Mouse (Mus musculus) T-cell, adult 2 months (primary cell): ENCODE data around the gene Men1.
"Not testable (repeated sequence)": the region's sequence is repeated elsewhere in the genome, so short reads cannot be mapped to it uniquely, and the experiment has no call there.

Source experiments
- DNase-seq: peaks from one replicate; pipeline ENCODE4 v3.0.0; 2022; ENCODE audit warnings: low spot score

Men1 gene

GRCm38 (mm10) chr19:6305517-6306115 lies 29.2 kb upstream of the Men1 start:
- no peak for DNase-seq

DNA sequence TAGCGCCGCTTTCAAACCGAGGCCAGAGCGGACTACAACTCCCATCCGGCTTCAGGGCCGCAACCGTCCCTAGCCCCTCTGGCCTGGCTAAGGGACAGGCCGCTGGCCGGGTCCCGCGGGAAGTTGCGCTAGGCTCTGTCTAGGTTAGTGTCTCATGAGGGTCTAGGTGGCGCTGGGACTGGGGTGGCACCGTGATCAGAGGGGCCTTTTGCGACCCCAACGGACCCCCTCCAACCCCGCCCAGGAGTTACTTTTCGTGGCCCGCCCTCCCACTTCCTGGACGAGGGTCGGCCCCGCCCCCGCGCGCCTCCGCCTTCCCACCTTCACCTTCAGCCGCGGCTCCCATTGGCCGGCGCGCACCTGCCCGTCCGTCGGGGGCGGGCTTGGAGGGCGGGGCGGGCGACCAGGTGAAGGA lies 28.6 kb upstream of the Men1 start, which contains the start of gene Cdc42bpg:
Cdc42bpg (plus strand) TSS at position 320 of the 415 bp plus-strand sequence.
- DNase-seq: peak; percentile 78

GRCm38 (mm10) chr19:6306586-6306985 lies 28.2 kb upstream of the Men1 start:
- DNase-seq: peak; percentile 85

- no peak for DNase-seq
Measured at GRCm38 (mm10) chr19:6307733-6308531, 26.8 kb upstream of the Men1 start.

- DNase-seq: no peak
Measured at GRCm38 (mm10) chr19:6310181-6310580, 24.6 kb upstream of the Men1 start.

DNA sequence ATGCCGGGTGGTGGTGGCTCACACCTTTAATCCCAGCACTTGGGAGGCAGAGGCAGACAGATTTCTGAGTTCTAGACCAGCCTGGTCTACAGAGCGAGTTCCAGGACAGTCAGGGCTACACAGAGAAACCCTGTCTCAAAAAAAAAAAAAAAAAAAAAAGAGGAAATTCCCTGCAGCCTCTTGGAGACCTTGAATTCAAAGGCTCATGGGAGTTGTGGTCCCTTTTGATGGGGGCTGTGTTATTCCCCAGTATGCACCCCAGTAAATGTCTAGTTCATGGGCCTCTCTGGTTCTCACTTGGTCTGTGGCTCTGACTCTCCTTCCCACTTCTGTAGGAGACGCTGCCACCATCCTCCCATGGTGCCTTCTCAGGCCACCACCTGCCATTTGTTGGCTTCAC lies 23.0 kb upstream of the Men1 start:
- not testable (repeated sequence) for DNase-seq

GRCm38 (mm10) chr19:6313796-6314195 lies 21.0 kb upstream of the Men1 start:
- DNase-seq: no peak

DNA sequence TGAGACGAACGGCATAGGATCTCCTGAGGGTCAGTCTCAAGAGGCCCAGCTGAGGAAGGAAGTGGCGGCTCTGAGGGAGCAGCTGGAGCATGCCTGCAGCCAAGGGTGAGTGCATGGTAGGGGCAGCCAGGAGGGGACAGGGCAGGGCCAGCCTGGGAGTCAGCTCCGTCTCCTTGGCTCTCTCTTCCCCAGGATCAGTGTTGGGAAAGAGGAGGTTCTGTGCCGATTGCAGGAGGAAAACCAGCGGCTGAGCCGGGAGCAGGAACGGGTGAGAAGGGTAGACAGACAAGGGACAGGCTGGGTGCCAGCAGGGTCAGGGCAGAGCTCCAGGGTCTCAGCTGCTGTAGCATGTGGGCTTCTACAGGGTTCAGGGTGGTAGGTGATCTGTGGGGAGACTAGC lies 20.3 kb upstream of the Men1 start:
- DNase-seq: no peak

DNA sequence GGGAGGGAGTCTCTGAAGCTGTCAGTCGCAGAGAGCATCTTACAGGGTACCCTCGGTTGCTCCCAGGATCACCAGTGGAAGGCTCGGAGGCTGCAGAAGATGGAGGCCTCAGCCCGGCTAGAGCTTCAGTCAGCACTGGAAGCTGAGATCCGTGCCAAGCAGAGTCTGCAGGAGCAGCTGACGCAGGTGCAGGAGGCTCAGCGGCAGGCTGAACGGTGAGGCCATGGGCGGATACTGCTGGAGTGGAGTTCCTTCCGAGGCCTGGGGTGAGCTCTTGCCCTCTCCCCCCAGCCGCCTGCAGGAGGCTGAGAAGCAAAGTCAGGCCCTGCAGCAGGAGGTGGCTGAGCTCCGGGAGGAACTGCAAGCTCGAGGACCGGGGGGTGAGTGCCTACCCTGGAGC lies 19.2 kb upstream of the Men1 start:
- DNase-seq: no peak

DNA sequence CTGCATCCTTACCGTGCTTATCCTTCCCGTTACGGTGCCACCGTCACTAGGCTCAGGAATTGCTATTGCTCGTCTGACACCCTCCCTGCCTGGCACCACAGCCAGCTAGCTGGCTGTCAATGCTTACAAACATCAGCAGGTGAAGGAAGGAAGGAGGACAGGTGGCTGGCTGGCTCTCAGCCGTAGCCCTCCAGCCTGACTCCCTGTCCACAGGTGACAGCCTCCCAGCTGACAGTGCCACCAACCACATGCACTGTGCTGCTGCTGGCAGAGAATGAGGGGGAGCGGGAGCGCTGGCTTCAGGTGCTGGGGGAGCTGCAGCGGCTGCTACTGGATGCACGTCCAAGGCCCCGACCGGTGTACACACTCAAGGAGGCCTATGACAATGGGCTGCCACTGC lies 16.6 kb upstream of the Men1 start:
- no peak for DNase-seq

DNA sequence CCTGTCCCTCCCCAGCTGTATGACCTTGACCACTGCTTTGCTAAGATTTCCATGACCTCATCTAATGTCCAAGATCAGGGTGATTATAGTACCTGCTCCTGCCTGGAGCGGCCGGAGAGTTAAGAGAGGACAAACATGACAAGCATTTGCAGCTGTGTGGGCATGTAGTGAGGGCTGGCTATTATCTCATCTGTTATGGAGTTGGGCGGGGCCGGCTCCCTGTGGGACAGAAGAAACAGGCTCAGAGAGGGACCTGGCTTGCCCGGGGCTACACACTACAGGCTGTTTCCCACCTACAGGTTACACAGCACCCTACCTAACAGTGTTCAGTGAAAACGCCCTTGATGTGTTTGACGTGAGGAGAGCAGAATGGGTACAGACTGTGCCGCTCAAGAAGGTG lies 13.4 kb upstream of the Men1 start:
- DNase-seq: no peak

DNA sequence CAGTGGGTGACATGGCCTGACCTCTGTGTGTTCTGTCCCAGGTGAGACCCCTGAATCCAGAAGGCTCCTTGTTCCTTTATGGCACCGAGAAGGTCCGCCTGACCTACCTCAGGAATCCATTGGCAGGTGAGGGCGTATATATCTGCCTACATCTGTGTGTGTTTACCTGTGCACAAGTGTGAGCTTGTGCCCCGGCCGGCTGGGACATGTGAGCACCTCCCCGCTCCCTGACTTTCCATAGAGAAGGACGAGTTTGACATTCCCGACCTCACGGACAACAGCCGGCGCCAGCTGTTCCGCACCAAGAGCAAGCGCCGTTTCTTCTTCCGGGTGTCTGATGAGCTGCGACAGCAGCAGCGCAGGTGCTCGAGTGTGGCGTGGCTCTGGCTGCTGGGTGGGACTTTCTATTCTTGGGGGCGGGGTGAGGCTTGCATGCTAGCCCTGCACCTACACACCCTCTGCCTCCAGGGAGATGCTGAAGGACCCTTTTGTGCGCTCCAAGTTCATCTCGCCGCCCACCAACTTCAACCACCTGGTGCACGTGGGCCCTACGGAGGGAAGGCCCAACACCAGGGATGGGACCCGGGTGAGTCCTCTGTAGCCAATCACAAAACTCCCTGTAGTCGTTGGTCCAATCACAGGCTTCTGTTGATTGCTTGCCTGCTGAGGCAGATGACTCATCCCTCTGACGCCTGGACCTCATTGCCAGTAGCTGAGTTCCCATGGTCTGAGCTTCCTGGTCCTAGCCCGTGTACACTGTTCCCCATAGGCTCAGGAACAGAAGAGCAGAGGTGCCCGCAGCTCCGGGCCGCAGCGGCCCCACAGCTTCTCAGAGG lies 12.8 kb upstream of the Men1 start:
- DNase-seq: no peak

- no peak for DNase-seq
Measured at GRCm38 (mm10) chr19:6324751-6325150, 10.0 kb upstream of the Men1 start.

DNA sequence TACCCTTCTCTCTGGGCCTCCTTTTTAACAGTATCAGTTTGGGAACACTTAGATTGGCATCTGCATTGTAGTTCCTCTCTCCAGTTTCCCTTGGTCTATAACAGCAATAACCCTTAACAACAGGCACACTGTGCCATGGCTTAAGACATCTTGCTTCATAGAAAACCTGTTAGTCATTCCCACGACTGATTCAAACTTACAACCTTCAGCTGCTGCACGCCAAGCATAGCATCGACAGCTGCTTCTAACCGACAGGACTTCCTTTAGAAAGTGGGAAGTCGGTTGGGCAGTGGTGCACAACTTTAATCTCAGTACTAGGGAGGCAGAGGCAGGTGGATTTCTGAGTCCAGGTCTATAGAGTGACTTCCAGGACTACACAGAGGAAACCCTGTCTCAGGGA lies 3.6 kb upstream of the Men1 start:
- no peak for DNase-seq

DNA sequence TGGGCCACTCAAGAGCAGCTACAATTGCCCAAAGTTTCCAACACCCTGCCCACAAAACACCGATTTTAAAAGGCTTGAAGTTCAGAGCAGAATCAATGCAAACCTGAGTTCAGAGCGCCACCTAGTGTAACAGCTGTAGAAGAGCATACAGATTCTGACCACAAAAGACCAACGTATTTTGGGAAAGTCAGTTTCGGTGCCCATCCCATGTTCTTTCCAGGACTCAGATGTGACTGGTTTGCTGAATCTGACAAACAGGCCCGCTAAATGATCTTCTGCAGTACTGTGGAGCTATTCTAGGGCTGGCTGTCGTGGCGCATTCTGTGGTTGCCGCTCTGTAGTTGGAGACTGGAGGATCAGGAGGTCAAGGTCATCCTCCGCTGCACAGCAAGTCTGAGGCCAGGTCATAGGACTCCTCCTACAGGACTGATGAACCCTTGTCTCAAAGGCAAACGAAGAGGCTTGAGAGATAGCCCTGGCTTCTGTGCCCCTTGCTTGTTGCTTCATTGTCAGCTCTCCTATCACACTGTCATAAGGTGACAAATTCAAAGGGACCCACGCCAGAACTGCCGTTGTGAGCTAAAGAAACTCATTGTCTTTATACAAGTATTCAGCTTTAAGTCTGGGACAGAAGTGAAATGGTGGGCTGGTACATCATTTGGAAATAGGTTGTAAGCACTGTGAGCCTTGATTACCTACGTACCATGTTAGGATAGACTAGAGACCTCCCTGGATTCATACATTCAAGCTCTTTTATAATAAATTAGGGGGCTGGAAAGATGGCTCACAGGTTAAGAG lies 2.9 kb upstream of the Men1 start:
- DNase-seq: peak; percentile 74

- no peak for DNase-seq
Measured at GRCm38 (mm10) chr19:6333761-6334595, 801 bp upstream of the Men1 start.

GRCm38 (mm10) chr19:6335458-6335827 lies 664 bp downstream of the Men1 start:
- DNase-seq: no peak

DNA sequence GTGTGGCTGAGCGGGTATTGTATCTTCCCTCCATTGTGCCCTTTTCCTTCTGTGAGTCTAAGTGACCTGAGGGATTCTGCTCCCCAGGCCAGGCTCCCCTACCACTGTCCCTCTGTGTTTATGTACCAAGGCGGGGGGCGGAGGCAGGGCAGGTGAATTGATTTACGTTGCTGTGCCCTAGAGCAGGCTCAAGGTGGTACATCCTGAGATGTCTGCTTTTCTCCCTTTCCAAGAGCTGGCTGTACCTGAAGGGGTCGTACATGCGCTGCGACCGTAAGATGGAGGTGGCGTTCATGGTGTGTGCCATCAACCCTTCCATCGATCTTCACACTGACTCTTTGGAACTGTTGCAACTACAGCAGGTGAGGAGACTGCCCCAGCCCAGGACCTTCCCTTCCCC lies 2.1 kb downstream of the Men1 start:
- DNase-seq: no peak

DNA sequence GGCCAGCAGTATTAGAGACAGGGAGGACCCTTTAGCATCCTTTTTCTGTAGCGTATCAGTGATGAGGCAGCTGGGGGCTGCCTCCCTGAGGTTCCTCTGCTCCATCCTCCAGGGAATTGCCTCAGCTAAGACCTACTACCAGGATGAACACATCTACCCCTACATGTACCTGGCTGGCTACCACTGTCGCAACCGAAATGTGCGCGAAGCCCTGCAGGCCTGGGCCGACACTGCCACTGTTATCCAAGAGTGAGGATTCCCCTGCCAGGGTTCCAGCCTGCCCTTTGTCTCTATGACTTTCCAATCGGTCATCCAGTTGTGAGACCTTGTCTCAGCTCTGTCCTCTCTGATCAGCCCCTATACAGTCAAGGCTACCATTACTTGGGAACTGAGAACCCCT lies 3.4 kb downstream of the Men1 start:
- no peak for DNase-seq

DNA sequence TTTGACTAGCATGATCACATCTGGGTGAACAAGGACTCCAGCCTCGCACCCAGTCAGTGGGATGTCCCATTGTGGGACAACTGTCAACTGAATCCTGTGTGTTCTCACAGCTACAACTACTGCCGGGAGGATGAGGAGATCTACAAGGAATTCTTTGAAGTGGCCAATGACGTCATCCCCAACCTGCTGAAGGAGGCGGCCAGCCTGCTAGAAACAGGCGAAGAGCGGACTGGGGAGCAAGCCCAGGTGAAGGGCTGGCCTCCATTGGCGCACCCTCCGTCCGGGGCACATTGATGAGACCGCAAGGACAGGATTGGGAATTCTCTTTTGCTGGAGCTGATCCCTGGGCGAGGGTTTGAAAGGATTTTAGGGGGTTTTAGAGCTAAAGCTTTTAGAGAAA lies 3.9 kb downstream of the Men1 start:
- DNase-seq: no peak

GRCm38 (mm10) chr19:6339191-6339590 lies 4.4 kb downstream of the Men1 start:
- DNase-seq: no peak
